Mouse (Mus musculus) right cerebral cortex, postnatal 4 days (tissue): ENCODE data around the gene Nufip2.

Source experiments
- DNase-seq: peaks from one replicate; pipeline ENCODE4 v3.0.0-alpha.2; 2022

Nufip2 gene

DNA sequence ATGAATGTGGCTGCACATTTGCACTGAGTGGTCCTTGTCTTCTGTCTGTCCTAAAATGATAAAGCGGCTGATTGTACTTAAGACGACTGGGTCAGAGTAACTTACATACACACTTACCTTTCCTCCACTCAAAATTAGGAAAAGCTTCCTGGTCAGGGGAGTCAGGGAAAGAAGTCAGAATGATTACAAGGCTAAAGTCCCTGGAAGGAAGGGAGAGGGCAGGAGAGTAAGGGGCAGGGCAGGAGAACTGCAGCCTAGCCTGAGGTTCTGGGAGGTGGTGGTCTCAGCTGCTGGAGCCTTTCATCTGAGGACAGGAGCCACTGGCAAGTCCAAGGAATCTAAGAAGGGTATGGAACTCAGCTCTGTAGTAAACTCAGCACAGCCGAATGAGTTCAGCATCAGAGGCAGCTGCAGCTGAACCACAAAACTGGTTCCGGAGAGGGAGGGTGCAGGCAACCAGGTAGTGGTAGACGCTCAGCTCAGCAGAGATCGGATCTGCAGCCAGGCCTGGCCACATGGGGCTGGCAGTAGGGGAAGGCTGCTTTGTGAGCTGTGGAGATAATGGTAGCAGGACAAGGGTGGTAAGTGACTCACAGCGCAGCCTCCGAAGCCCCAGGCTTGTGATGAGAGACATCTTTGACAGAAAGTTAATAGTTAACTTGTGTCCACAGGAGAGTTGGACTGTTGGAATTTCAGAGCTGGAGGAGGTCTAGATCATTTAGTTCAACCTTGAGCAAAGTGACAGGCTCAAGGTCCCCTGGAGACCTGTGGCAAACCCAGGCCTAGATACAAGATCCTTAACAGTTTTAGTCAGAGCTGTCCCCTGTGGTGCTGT is 86.1 kb downstream of the Nufip2 start:
- no peak for DNase-seq

DNA sequence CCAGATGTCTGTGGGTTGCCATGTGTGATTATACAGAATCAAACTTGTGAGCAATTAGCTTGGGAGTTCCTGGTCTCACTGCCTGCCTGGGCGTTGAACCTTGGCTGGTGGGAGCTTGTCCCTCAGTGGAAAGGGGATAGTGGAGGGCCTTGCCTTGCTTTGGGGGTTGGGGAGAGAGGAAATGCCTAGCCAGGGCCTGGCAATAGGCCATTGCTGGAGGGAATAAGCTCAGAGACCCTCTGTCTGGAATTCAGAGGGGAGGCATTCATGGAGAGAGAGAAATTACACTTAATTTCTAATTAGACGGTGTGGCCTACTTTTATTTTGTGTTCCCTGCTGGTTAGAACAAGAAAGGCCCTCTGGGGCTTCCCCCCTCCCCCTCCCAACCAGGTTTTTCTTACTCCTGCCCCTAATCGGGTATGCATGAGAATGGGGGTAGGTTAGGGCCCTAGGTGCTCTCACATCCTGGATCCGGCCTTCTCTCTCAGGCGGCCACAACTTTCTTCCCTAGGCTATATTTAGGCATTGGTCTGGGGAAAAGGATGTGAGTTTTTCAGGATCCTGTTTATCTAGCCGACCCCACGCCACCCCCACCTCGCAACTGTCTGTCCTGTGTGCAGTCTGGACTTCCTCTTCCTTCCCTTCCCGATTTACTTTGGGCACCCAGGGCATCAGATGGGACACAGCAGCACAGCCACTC is 89.9 kb downstream of the Nufip2 start:
- DNase-seq = no peak

DNA sequence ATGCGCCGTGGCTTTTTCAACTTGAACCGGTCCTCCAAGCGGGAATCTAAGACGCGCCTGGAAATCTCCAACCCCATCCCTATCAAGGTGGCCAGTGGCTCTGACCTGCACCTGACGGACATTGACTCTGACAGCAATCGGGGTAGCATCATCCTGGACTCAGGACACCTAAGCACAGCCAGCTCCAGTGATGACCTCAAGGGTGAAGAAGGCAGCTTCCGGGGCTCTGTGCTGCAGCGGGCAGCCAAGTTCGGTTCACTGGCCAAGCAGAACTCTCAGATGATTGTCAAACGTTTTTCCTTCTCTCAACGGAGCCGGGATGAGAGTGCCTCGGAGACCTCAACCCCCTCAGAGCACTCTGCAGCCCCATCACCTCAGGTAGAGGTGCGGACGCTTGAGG is 91.5 kb downstream of the Nufip2 start:
- no peak for DNase-seq

DNA sequence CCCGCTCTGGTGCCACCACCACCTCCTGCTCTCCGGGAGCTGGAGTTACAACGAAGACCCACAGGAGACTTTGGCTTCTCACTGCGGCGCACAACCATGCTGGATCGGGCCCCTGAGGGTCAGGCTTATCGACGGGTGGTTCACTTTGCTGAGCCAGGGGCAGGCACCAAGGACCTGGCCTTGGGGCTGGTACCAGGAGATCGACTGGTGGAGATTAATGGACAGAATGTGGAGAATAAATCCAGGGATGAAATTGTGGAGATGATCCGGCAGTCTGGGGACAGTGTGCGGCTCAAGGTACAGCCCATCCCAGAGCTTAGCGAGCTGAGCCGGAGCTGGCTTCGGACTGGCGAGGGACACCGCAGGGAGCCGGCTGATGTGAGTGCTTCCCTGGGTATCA is 92.0 kb downstream of the Nufip2 start:
- DNase-seq = no peak

DNA sequence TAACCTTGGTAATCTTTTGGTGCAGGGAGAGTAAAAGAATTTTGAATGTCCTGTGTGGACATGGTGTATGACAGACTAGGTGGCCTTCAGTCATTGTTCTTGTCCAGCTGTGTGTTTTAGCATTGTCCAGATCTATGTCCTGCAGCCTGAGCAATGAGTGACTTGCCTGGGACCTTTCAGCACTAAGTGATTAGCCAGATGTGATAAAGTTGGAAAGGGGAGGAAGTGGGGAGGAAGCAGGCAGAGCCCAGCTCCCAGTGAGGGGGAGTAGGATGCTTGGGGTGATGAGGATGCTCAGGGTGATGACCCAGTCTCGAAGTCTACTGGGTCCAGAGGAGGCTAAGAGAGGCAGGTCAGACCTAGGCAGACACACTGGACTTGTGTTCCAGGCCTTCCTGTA is 93.3 kb downstream of the Nufip2 start:
- DNase-seq = no peak

DNA sequence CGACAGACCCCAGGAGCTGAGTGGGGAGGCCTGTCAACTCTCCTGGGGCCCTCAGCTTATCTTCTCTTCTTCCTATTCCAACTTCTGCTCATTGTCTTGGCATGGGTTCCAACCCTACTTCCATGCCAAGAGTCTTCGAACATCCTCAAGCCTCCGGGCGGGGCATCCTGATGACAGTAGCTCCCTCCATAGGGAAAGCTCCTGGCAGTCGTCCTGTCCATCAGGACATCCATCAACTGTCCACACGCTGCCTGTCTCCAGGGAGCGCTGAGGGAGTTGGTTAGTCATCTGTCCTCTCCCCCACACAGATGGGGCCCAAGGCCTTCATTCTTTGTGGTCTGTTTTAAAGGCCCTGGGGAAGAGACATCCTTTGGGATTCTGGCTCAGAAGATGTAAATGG is 95.1 kb downstream of the Nufip2 start:
- no peak for DNase-seq

DNA sequence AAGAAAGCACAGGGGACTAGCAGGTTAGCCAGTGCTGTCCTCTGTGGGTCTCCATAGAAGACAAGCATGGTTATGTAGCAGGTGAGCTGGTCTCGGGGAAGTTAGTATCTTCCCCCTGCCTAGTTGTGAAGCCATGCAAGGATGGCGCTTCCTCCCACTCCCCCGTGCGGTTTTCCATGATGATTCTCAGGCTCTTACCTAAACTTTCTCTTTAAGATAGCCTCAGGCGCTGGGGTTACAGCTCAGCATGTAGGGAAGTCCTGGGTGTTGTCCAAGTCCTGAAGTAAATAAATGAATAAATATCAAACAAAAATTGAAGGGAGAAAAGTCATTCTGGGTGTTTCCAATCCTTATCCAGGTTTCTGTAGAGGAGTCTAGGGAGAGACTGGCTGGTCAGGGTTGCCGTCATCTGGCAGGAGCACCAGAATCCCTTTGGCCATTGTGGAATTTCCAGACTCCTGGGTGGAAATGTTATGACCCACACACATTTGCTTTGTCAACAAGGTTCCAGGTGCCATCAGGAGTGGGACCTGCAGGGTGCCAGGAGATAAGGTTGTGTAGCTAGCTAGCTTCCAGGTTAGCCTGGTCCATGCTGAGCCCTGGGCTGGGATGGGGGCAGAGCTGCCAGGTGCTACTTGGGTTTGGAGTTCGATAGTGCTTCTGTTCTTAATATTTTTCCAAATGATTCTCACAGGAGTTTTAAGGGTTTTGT is 96.3 kb downstream of the Nufip2 start:
- no peak for DNase-seq

DNA sequence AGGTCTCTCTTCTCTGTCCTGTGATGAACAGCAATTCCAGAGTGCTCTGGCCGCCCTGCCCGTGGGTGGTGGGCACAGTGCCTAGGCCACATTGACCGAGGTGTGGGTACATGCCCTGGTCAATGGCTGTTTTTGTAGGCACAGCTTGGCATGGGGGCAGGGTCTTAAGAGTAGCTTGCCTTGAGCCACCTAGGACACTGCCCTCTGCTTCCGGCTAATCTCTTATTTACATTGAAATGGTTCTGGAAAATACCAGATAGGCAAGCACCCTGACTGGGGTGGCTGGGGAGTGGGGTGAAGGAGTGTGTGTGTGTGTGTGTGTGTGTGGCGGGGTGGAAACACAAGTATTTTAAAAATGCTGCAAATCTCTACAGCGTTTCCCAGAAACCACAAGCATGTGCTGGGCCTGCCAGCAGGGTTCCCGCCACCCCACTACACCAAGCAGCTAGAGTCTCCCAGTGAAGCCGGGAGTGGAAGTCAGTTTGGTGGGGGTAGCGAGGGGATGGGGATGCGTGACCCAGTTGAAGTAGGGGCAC is 97.3 kb downstream of the Nufip2 start:
- DNase-seq = no peak

DNA sequence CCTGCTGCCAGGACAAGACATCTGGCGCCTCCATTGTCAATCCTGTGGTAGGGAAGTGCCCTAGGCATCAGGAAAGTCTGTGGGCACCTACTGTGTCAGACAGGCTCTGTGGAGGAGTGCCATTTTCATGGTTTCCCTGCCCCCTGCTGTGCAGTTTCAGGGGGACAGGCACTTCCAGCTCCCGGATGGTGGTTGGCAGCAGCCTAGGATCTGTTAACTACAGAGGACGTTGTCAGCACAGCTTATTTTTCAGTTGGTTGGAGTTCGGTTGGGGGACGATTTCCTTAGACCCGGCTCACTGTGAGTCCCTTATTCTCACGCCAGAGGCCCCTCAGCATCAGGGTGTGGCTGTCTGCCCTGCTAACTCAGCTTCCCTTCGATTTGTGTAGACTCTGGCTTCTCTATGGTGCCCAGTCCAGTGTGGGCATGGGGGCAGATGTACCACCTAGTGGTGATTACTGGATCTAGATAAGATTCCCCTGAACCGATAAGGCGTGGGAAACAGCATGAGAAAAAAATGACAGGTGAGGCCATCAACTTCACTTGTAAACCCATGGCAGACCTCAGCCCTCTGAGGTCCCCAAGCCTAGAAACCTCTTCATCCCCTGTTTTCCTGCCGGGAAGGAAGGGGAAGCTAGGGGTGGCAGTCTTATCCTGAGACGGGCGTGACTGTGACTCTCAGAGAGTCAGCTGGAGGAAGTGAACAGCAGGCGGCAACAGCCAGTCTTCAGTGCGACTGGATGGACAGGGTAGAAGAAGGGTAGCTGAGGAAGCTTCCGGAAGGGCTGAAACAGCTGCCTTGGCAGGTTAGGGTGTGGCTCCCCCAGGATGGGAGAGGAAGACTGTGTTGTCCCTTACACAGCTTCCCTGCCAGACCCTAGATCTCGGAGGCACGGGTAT is 98.0 kb downstream of the Nufip2 start:
- DNase-seq = no peak

DNA sequence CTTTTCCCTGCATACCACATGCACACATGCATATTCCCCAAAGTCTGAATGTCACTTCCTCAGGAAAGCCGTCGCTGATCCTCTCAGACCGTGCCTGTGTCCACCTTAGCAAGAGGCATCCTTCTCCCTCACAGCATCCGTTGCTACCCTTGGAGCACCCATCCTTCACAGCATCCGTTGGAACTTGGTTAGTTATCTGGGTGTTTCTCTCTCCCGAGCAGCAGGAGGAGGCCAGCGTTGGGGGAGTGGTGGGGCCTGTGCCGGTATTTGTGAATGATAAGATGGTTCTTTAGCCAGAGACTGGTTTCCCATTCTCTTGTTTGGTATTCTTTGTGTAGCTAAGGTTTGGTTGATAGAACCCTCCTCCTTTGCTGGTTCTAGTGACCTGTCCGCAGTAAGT is 98.9 kb downstream of the Nufip2 start:
- no peak for DNase-seq

DNA sequence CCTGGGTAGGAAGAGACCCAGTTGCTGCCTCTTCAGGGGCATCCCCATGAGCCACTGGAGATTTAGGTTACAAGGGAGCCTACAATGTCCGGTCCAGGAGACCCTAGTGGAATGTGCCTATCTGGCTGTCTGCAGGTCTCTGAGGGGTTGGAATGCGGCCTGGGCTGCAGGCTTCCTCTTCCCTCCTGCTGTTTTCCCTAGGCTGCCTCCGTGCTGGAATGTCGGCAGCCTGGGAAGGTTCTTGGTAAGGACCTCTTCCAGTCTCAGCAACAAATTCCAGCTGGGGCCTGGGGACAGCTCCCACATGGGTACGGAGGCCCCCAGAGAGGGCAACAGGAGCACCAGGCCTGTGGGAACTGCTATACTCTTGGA is 99.4 kb downstream of the Nufip2 start:
- no peak for DNase-seq

DNA sequence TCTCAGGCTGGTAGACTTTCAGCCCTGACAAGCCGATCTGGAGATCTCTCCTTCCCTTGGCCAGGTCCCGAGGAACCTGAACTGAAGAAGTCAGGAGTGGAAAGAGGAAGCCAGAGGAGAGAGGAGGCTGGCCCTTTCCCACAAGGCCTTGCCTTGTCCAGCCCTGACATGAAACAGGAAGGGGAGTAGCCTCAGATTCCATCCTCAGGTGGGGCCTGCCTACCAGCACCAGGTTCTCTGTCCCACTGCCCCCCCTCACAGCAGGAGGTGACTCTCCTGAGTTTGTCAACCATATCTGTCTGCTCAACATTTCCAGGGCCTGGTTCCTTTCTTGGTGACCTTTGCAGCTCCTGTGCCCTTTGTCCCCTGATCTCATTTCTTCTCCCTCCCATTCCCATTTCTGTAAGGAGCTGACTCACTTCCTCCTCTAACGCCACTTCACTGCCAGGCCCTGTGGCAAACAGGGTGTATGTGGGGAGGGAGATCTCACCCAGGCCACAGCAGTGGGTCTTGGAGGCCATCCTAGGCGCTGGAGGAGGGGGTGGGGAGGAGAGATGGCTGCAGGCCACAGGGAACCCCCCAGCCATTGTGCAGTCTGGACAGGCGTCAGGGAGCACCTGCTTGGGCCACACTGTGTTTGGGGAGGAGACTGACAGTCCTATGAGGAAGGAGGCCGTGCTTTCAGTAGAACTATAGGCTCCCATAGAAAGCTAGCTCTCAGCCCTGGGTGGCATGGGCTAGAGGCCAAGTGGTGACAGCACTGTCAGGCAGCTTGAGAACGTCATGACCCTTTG is 100.0 kb downstream of the Nufip2 start:
- no peak for DNase-seq

DNA sequence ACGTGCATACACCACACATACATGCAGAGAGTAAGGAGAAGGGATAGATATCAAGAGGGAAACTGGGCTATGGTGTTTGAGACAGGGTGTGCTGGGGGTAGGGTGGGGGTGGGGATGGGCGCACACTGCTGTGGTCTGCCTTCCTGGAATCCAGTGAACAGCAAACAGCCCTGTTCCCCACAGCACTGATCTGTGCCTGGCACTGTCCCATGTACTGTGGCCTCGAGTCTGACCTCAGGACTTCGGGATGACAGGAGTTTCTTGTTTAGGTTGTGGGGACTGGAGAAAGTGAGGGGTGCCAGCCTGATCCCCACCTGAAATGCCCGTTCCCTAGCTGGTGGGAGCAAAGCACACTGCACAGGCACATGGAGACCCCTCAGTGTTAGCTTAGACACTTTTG is 101.8 kb downstream of the Nufip2 start, which contains the start of gene Gm10277:
Gene Gm10277 (minus strand): TSS at position 41 of the 400 bp plus-strand sequence.
- no peak for DNase-seq

DNA sequence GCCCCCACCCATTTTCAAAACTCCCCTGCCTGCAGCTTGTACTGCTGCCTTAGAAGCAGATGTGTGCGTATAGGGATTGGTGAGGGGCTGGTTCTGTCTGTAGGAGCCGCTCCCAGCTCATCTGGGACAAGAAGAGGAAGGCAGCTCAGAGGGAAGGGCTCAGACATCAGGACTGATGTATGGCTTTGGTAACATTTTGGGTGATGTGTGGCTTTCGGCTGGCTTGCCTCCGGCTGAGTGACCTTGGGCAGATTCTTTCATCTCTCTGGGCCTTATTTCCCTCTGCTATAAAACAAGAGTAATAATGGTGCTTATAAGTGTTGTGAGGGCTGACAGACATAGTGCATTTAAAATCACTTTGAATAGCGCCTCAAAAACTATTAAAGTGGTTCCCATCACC is 103.6 kb downstream of the Nufip2 start:
- no peak for DNase-seq

DNA sequence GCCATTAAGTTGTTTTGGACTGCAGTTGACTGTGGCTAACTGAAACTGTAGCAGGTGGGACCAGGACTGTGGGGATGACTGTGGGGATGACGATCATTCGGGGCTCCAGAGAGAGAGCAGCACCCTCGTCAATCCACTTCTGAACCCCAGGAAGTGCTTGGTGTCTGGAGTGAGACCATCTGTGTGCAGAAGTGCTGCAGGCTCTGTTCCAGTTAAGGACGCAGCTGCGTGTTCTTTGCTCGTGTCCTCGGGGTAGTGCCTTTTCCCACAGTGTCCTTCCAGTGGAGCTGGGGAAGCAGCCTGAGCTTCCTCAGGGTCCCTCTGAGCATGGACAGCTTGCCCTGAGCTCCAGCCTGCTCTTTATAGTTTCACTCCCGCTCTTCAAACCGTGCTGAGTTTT is 104.3 kb downstream of the Nufip2 start:
- no peak for DNase-seq

DNA sequence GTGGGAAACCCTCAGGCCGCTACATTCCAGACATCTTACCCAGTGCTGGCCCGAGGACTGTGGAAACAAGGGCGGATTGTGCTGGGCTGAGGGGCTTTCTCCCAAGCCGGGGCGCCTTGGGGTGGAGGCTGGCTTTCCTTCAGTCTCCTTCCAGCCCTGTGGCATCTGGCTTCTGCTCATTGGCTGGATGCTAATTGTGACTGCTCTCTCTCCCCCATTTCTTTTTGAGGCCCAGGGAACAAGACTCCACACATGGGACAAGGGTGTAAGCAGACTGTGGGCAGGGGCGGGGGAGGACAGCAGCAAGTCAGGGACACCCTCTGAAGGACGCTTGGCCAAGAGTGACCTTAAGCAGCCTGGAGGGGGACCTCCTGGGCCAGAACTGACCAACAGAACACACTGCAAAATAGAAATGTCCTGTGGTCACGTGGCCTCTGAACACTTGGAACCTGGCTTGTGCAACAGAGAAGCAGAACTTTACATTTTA is 105.3 kb downstream of the Nufip2 start:
- no peak for DNase-seq
